Mouse (Mus musculus): Measurements from ENCODE around the gene Elmod1. TPM values are rescaled to one million over a fixed set of nuclear protein-coding genes. Genes with fewer than 3 reads are reported as not detected.
A peak's percentile ranks its signal among the peaks of the same experiment; 100 is the strongest.
"Not testable (repeated sequence)": the region's sequence is repeated elsewhere in the genome, so short reads cannot be mapped to it uniquely, and the experiment has no call there.

The Elmod1 gene
- 17.3 TPM in 2 replicates for polyA plus RNA-seq (2015; fragmentation: Nextera tagmentation; extraction: Ambion mirVana)

- peak within 1 kb of the TSS; percentile 90 for H3K9ac ChIP-seq
- peaks cover 10% of the 10 kb centered on the region; the same call in 1 of the 2 replicates for H3K27me3 ChIP-seq
- H3K4me3 ChIP-seq, result peak within 1 kb of the TSS; percentile 80
- H3K4me1 ChIP-seq (replicated peaks), result peaks cover 19% of the 10 kb centered on the region
- peak within 1 kb of the TSS; percentile 93 for H3K27ac ChIP-seq (replicated peaks)
- ATAC-seq (ENCODE audit: low read depth), result peak; percentile 92
- H3K9me3 ChIP-seq, result no peaks in the 10 kb centered on the region
- WGBS, result 1% methylated on average over 35 of the region's 36 CpGs
- no peaks in the 10 kb centered on the region for H3K36me3 ChIP-seq
- peak within 1 kb of the TSS; percentile 80 for H3K4me2 ChIP-seq
Observed at GRCm38 (mm10) chr9:53975122-53975518, at the start of gene Elmod1. TSS of gene Elmod1 (minus strand) at chr9:53975301.

GRCm38 (mm10) chr9:54022795-54023194, 47.7 kb upstream of the Elmod1 start:
- Histone ChIP-seq H3K4me1 (replicated peaks) (no peaks in the 10 kb centered on the region), H3K9me3 (no peaks in the 10 kb centered on the region), H3K27me3 (no peaks in the 10 kb centered on the region), H3K4me3 (no peak overlapping the region), H3K36me3 (no peaks in the 10 kb centered on the region), H3K4me2 (no peak overlapping the region), H3K27ac (replicated peaks) (no peak overlapping the region), H3K9ac (no peak overlapping the region)
- no peak for ATAC-seq (ENCODE audit: low read depth)
- 74% methylated on average over 3 of the region's 3 CpGs for WGBS

GRCm38 (mm10) chr9:53994528-53994927, 19.4 kb upstream of the Elmod1 start:
- Histone ChIP-seq H3K36me3 (no peaks in the 10 kb centered on the region), H3K27me3 (no peaks in the 10 kb centered on the region), H3K9ac (no peak overlapping the region), H3K4me1 (replicated peaks) (no peaks in the 10 kb centered on the region), H3K9me3 (no peaks in the 10 kb centered on the region), H3K27ac (replicated peaks) (no peak overlapping the region), H3K4me3 (no peak overlapping the region), H3K4me2 (no peak overlapping the region)
- no peak for ATAC-seq (ENCODE audit: low read depth)
- 73% methylated on average over 1 of the region's 1 CpGs for WGBS

- not testable (repeated sequence) for H3K4me2 ChIP-seq; H3K4me3 ChIP-seq; H3K27ac ChIP-seq (replicated peaks)
Observed at GRCm38 (mm10) chr9:53992567-53992966, 17.5 kb upstream of the Elmod1 start.

GRCm38 (mm10) chr9:53990921-53991320, 15.8 kb upstream of the Elmod1 start:
- WGBS, result 4% methylated on average over 3 of the region's 3 CpGs
- Histone ChIP-seq H3K4me3 (no peak overlapping the region), H3K4me2 (no peak overlapping the region), H3K9me3 (no peaks in the 10 kb centered on the region), H3K4me1 (replicated peaks) (no peaks in the 10 kb centered on the region), H3K9ac (no peak overlapping the region), H3K36me3 (no peaks in the 10 kb centered on the region), H3K27ac (replicated peaks) (no peak overlapping the region), H3K27me3 (peaks cover under 1% of the 10 kb centered on the region; the same call in 1 of the 2 replicates)
- peak; percentile 90 for ATAC-seq (ENCODE audit: low read depth)

More at GRCm38 (mm10) chr9:53992567-53992966, 17.5 kb upstream of the Elmod1 start:
- ATAC-seq (ENCODE audit: low read depth); H3K27me3 ChIP-seq; H3K9me3 ChIP-seq; H3K36me3 ChIP-seq; H3K9ac ChIP-seq; H3K4me1 ChIP-seq (replicated peaks): not testable (repeated sequence)

- peak; percentile 46; the same call in 1 of the 2 replicates for ATAC-seq (ENCODE audit: low read depth)
- Histone ChIP-seq H3K27me3 (peaks cover 6% of the 10 kb centered on the region; the same call in 1 of the 2 replicates), H3K4me2 (no peak overlapping the region), H3K9me3 (no peaks in the 10 kb centered on the region), H3K9ac (no peak overlapping the region), H3K4me1 (replicated peaks) (no peaks in the 10 kb centered on the region), H3K36me3 (no peaks in the 10 kb centered on the region), H3K4me3 (no peak overlapping the region), H3K27ac (replicated peaks) (no peak overlapping the region)
- 41% methylated on average over 3 of the region's 3 CpGs for whole genome bisulfite sequencing
Observed at GRCm38 (mm10) chr9:53986972-53987371, 11.9 kb upstream of the Elmod1 start.

GRCm38 (mm10) chr9:53984868-53985267, 9.8 kb upstream of the Elmod1 start:
- no peak for ATAC-seq (ENCODE audit: low read depth)
- Histone ChIP-seq H3K27me3 (peaks cover 6% of the 10 kb centered on the region; the same call in 1 of the 2 replicates), H3K4me2 (no peak overlapping the region), H3K4me1 (replicated peaks) (no peaks in the 10 kb centered on the region), H3K36me3 (no peaks in the 10 kb centered on the region), H3K27ac (replicated peaks) (no peak overlapping the region), H3K9ac (no peak overlapping the region), H3K9me3 (no peaks in the 10 kb centered on the region), H3K4me3 (no peak overlapping the region)
- WGBS, result 31% methylated on average over 9 of the region's 9 CpGs

GRCm38 (mm10) chr9:53974328-53975121, 576 bp downstream of the Elmod1 start:
- Histone ChIP-seq H3K9me3 (no peaks in the 10 kb centered on the region), H3K27ac (replicated peaks) (peak overlapping the region; percentile 93), H3K4me1 (replicated peaks) (peaks cover 19% of the 10 kb centered on the region), H3K9ac (peak overlapping the region; percentile 90), H3K36me3 (no peaks in the 10 kb centered on the region), H3K4me3 (peak overlapping the region; percentile 80), H3K27me3 (peaks cover 10% of the 10 kb centered on the region; the same call in 1 of the 2 replicates), H3K4me2 (peak overlapping the region; percentile 80)
- peak; percentile 79 for ATAC-seq (ENCODE audit: low read depth)
- WGBS, result under 1% methylated on average over 42 of the region's 42 CpGs

GRCm38 (mm10) chr9:53973929-53974327, 1.2 kb downstream of the Elmod1 start:
- WGBS, result 8% methylated on average over 13 of the region's 13 CpGs
- peaks cover 10% of the 10 kb centered on the region; the same call in 1 of the 2 replicates for H3K27me3 ChIP-seq
- H3K4me3 ChIP-seq, result peak overlapping the region; percentile 80
- H3K27ac ChIP-seq (replicated peaks), result peak overlapping the region; percentile 93
- no peaks in the 10 kb centered on the region for H3K36me3 ChIP-seq
- no peaks in the 10 kb centered on the region for H3K9me3 ChIP-seq
- peak overlapping the region; percentile 90 for H3K9ac ChIP-seq
- peak overlapping the region; percentile 80 for H3K4me2 ChIP-seq
- peak; percentile 25; the same call in 1 of the 2 replicates for ATAC-seq (ENCODE audit: low read depth)
- H3K4me1 ChIP-seq (replicated peaks), result peaks cover 19% of the 10 kb centered on the region

- peaks cover 10% of the 10 kb centered on the region; the same call in 1 of the 2 replicates for H3K27me3 ChIP-seq
- 53% methylated on average over 5 of the region's 5 CpGs for WGBS
- peak overlapping the region; percentile 93 for H3K27ac ChIP-seq (replicated peaks)
- peak overlapping the region; percentile 80 for H3K4me2 ChIP-seq
- no peaks in the 10 kb centered on the region for H3K36me3 ChIP-seq
- ATAC-seq (ENCODE audit: low read depth), result no peak
- H3K4me3 ChIP-seq, result peak overlapping the region; percentile 80
- H3K9ac ChIP-seq, result peak overlapping the region; percentile 90
- peaks cover 19% of the 10 kb centered on the region for H3K4me1 ChIP-seq (replicated peaks)
- H3K9me3 ChIP-seq, result no peaks in the 10 kb centered on the region
Observed at GRCm38 (mm10) chr9:53973241-53973640, 1.9 kb downstream of the Elmod1 start.

- Histone ChIP-seq H3K4me2 (peak overlapping the region; percentile 80), H3K27me3 (peaks cover 10% of the 10 kb centered on the region; the same call in 1 of the 2 replicates), H3K9ac (no peak overlapping the region), H3K27ac (replicated peaks) (no peak overlapping the region), H3K4me3 (no peak overlapping the region), H3K9me3 (no peaks in the 10 kb centered on the region), H3K36me3 (no peaks in the 10 kb centered on the region), H3K4me1 (replicated peaks) (peaks cover 19% of the 10 kb centered on the region)
- no peak for ATAC-seq (ENCODE audit: low read depth)
Observed at GRCm38 (mm10) chr9:53972358-53972757, 2.7 kb downstream of the Elmod1 start.

- Histone ChIP-seq H3K4me2 (no peak overlapping the region), H3K36me3 (no peaks in the 10 kb centered on the region), H3K27ac (replicated peaks) (no peak overlapping the region), H3K9me3 (no peaks in the 10 kb centered on the region), H3K27me3 (no peaks in the 10 kb centered on the region), H3K4me1 (replicated peaks) (peaks cover under 1% of the 10 kb centered on the region; the same call in 1 of the 2 replicates), H3K9ac (no peak overlapping the region), H3K4me3 (no peak overlapping the region)
- 76% methylated on average over 9 of the region's 9 CpGs for WGBS
- no peak for ATAC-seq (ENCODE audit: low read depth)
Observed at GRCm38 (mm10) chr9:53967610-53968368, 7.3 kb downstream of the Elmod1 start.

Measured in neural tube, embryonic 13.5 days (tissue).